Mouse (Mus musculus) thymus, adult 2 months (tissue): ENCODE data around the gene Kcnc1. TPM values are rescaled to one million over a fixed set of nuclear protein-coding genes. Genes with fewer than 3 reads are reported as not detected.

Experiments
- DNase-seq: peaks from one replicate; pipeline ENCODE4 v3.0.0; 2021
- H3K27ac ChIP-seq: fragments of 200-500 bp; 2 replicates; pipeline ENCODE4 v1.5.1; 2012; ENCODE audit warnings: low read length, control low read depth; ENCODE audit not compliant: control insufficient read depth, insufficient read depth
- H3K27me3 ChIP-seq: fragments of 200-500 bp; 2 replicates; pipeline ENCODE4 v1.6.1; 2012; ENCODE audit warnings: mild to moderate bottlenecking, low read length, moderate library complexity, mixed read lengths; ENCODE audit not compliant: control insufficient read depth, insufficient read depth
- H3K36me3 ChIP-seq: fragments of 200-500 bp; 2 replicates; pipeline ENCODE4 v1.6.1; 2012; ENCODE audit warnings: mild to moderate bottlenecking, low read length, moderate library complexity; ENCODE audit not compliant: control insufficient read depth, insufficient read depth
- H3K4me1 ChIP-seq: fragments of 200-500 bp; replicated peaks from 2 replicates; pipeline ENCODE4 v1.6.1; 2012; ENCODE audit warnings: low read length; ENCODE audit not compliant: control insufficient read depth, insufficient read depth
- H3K4me3 ChIP-seq: fragments of 200-500 bp; 2 replicates; pipeline ENCODE4 v1.5.1; 2012; ENCODE audit warnings: mild to moderate bottlenecking, low read length, control low read depth, moderate library complexity; ENCODE audit not compliant: control insufficient read depth, insufficient read depth
- CTCF ChIP-seq: fragments of 200-500 bp; IDR thresholded peaks from 2 replicates; pipeline ENCODE4 v1.5.1; 2012; ENCODE audit warnings: mild to moderate bottlenecking, control low read depth, low read length, moderate library complexity, borderline replicate concordance; ENCODE audit not compliant: control insufficient read depth, poor library complexity, insufficient read depth; ENCODE audit errors: extremely low read depth
- POLR2A ChIP-seq: fragments of 200-500 bp; IDR thresholded peaks from 2 replicates; pipeline ENCODE4 v1.6.1; 2012; ENCODE audit warnings: mild to moderate bottlenecking, low read length, control low read depth, moderate library complexity; ENCODE audit not compliant: control insufficient read depth, poor library complexity, insufficient read depth; ENCODE audit errors: extremely low read depth
- WGBS: fragments of 180-500 bp; shearing (Covaris S2); methylation state at CpG from one replicate; pipeline ENCODE4 v1.1.7; 2018; 5-methylcytosine and 5-hydroxymethylcytosine counted together
- polyA plus RNA-seq: library from polyadenylated mRNA; depleted of rRNA; stranded (reverse); fragments of >200 nt; gene quantifications from 2 replicates; pipeline ENCODE4 v1.2.3, GENCODE M21; 2012

Kcnc1 gene
- polyA plus RNA-seq, 1 experiment = 1.3 TPM

DNA sequence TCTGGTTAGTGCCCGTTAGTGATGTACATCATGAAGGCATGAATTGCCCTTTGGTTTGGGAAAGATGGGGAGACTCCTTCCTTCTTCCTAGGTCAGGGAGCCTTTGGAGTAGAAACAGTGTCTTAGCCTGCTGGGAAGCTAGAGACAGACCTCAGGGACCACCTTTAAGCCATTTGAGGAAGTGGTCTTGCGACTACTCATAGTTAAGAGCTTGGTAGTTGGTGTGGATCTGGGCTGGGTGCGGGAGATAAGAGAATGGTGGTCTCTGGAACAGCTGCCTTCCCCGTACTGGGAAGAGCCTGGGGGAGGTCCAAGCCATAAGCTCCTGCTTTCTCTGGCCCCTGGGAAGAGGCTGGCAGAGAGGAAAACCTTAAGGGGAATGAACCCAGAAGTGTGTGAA, 2.3 kb downstream of the Kcnc1 start:
- 29% methylated on average over 4 of the region's 4 CpGs for WGBS
- H3K4me1 ChIP-seq = peaks cover 21% of the 10 kb centered on the region
- no peak overlapping the region for H3K4me3 ChIP-seq
- no peak for DNase-seq
- TF ChIP-seq CTCF = no peak
- H3K36me3 ChIP-seq = no peaks in the 10 kb centered on the region
- no peak overlapping the region for H3K27ac ChIP-seq
- H3K27me3 ChIP-seq = no peaks in the 10 kb centered on the region; the same call in 1 of the 2 replicates

DNA sequence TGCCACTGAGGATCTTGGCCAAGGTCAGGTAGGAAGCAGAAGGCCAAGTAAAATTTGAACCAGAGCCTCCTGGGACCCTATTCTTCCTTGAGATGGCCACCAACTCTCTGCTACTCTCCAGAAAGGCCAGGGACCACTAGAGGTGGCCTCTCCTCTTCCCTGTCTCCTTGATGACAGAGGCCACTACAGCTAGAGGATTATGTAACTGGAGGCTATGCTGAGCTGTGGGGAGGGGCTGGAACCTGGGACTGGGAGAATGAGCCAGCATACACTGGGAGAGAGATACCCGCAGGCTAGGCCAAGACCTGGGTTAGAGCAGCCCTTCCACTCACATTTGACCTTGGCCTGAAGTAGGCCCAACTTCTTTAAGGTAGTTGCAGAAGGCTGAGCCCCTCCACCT, 3.4 kb downstream of the Kcnc1 start:
- TF ChIP-seq POLR2A (no peak), CTCF (no peak)
- Histone ChIP-seq H3K36me3 (no peaks in the 10 kb centered on the region), H3K4me3 (no peak overlapping the region), H3K27me3 (no peaks in the 10 kb centered on the region; the same call in 1 of the 2 replicates), H3K27ac (no peak overlapping the region), H3K4me1 (peaks cover 11% of the 10 kb centered on the region)
- 94% methylated on average over 1 of the region's 1 CpGs for WGBS
- no peak for DNase-seq

DNA sequence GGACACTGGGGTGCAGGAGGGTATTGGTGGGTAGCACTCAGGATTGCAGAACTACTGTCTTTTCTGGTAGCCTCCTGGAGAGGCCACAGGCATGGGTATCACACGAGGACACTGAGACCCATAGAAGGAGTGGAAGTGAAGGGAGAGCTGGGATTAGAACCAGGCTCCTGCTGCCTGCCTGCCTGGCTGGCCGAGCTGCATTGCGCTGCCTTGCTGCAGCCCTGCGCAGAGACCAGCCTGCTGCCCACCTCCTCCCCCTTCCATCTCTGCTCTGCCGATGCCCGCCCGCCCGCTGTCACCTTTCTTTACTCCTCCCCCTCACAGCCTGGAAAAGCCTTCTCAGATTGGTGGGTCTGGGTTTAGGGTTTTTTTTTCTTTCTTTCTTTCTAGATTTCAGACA, 4.0 kb downstream of the Kcnc1 start:
- Histone ChIP-seq H3K27me3 (no peaks in the 10 kb centered on the region; the same call in 1 of the 2 replicates), H3K4me1 (peaks cover 11% of the 10 kb centered on the region), H3K36me3 (no peaks in the 10 kb centered on the region), H3K4me3 (no peak overlapping the region), H3K27ac (no peak overlapping the region)
- DNase-seq = no peak
- TF ChIP-seq CTCF (no peak), POLR2A (no peak)
- WGBS = 69% methylated on average over 8 of the region's 8 CpGs

DNA sequence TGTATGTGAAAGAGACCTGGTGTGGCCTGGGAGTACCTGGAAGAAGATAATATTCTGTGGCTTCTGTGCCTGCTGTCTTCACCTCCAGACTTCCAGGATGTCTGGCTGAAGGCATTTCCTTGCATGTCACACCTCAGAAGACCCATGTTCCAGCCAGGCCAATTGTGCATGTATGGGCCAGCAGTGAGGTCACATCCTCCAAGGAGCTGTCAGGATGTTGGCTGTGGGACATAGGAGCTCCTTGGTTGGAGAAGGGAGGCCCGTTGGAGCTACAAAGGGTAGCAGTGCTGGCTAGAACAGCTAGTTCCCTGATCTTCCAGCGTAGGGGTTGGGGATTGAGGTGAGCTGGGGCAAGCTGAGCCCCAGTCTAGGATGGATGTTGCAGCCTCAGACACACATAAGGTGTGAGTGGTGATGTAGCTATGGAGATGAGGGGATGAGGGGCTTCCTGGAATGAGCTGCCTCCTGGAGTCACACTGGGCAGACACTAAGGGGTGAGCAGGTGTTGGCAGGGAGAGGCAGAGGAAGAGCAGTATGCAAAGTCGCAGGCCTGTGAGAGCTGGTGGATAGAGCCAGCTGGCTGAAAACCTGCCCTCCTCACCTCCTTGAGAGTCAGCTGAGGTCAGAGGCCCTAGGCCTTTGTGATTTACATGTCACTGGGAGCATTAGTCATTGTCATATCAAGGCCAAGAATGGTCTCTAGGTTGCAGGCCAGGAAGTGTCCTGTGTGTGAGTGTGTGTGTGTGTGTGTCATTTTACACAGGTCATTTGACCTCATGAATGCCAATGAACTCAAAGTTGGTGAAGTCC, 5.3 kb downstream of the Kcnc1 start:
- H3K4me3 ChIP-seq = no peak overlapping the region
- TF ChIP-seq CTCF = no peak
- TF ChIP-seq POLR2A = no peak
- H3K36me3 ChIP-seq = no peaks in the 10 kb centered on the region
- peaks cover 4% of the 10 kb centered on the region for H3K4me1 ChIP-seq
- no peak overlapping the region for H3K27ac ChIP-seq
- H3K27me3 ChIP-seq = no peaks in the 10 kb centered on the region; the same call in 1 of the 2 replicates
- 71% methylated on average over 3 of the region's 3 CpGs for WGBS
- no peak for DNase-seq

GRCm38 (mm10) chr7:46403616-46404485, 7.6 kb downstream of the Kcnc1 start:
- WGBS = 95% methylated on average over 15 of the region's 15 CpGs
- Histone ChIP-seq H3K27me3 (no peaks in the 10 kb centered on the region; the same call in 1 of the 2 replicates), H3K27ac (no peak overlapping the region), H3K4me3 (no peak overlapping the region), H3K4me1 (peaks cover 4% of the 10 kb centered on the region), H3K36me3 (no peaks in the 10 kb centered on the region)
- TF ChIP-seq POLR2A = no peak
- no peak for TF ChIP-seq CTCF
- DNase-seq = no peak

DNA sequence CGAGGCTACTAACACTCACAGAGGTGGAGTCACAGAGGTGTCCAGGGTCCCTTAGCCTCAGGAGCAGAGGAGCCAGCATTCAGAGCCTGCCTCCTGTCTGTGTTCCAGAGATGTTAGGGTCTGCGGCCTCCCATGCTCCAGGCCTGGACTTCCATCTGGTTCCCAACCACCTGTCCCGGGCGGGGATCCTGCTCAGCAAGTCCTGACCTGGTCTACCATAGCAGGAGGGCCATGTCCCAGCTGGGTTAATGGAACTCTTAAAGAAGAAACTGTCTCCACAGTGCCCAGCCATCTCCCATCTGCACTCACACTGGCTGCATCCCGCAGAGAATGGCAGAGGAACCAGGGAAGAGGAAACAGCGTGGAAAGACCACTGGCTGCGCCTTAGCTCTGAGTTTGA, 8.5 kb downstream of the Kcnc1 start:
- H3K4me3 ChIP-seq = no peak overlapping the region
- no peak for TF ChIP-seq CTCF
- TF ChIP-seq POLR2A = no peak
- H3K36me3 ChIP-seq = no peaks in the 10 kb centered on the region
- DNase-seq = no peak
- WGBS = 89% methylated on average over 7 of the region's 7 CpGs
- peaks cover 4% of the 10 kb centered on the region for H3K4me1 ChIP-seq
- H3K27me3 ChIP-seq = no peaks in the 10 kb centered on the region
- no peak overlapping the region for H3K27ac ChIP-seq

DNA sequence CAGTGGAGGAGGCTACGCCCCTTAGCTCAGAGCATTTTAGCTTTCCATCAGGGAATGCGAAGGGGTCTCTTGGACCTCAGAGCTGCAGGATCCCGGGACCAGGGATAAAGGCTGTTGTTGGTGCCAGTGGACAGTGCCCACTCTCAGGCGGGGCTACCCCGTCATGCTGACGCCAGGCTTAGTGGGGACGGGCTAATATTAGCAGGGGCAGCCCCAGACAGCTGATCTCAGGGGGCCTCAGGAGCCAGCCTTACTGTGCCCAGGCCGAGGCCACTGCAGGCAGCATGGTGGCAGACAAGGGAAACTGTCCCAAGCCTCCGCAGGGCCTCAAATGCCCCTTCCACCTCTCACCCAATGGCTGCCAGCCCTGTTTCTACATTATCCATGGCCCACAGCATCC, 12.3 kb downstream of the Kcnc1 start:
- H3K36me3 ChIP-seq = no peaks in the 10 kb centered on the region
- H3K4me3 ChIP-seq = no peak overlapping the region
- H3K4me1 ChIP-seq = no peaks in the 10 kb centered on the region
- no peak overlapping the region for H3K27ac ChIP-seq
- WGBS = 89% methylated on average over 9 of the region's 9 CpGs
- DNase-seq = no peak
- TF ChIP-seq CTCF (no peak), POLR2A (no peak)
- no peaks in the 10 kb centered on the region for H3K27me3 ChIP-seq
